Mouse (Mus musculus) kidney, adult 9 months (tissue): Measurements from ENCODE around the gene Tspan13.

Source experiments
- DNase-seq: peaks from one replicate; pipeline ENCODE4 v3.0.0; 2022

The Tspan13 gene

DNA sequence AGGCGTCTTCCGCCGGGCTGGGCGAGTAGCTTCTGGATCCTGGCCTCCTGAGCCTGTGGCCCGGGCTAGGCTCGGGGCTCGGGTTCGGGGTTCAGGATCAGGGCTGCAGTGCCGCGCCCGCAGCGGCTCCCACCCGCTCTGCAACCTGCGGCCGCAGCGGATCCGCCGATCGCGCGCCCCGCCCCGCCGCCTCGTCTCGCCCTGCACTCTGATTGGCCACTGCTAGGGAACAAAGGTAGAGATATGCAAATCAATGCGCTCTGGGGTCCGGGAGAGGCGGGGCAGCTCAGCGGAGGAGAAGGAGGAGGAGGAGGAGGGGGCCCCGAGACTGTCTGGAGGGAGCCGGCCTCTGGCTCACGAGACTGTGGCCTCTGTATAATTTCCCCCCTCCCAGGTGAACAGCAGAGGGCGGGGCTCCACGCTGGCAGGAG lies at the start of gene Tspan13:
TSS of gene Tspan13 (minus strand) at position 153 of the 431 bp plus-strand sequence.
- DNase-seq = peak; percentile 88

- no peak for DNase-seq
Measured at GRCm38 (mm10) chr12:36091964-36092363, 49.7 kb upstream of the Tspan13 start.

DNA sequence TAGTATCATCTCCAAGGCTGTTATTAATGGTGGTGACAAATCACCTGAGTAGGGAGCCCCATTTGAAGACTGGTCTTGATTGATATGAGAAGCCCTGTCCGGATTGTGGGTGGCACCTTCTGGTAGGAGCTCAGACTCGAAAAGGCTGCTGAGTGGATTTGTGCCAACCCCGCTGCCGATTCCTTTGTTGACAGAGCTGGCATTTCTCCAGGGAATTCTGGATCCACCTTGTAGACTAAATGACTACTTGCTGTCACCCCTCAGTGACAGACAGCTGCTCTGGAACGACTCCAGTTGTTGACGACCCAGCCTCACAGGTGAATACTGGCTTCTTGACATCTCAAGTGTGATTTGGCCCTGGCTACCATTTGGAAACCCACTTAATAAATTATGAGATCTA lies 46.9 kb upstream of the Tspan13 start:
- no peak for DNase-seq

DNA sequence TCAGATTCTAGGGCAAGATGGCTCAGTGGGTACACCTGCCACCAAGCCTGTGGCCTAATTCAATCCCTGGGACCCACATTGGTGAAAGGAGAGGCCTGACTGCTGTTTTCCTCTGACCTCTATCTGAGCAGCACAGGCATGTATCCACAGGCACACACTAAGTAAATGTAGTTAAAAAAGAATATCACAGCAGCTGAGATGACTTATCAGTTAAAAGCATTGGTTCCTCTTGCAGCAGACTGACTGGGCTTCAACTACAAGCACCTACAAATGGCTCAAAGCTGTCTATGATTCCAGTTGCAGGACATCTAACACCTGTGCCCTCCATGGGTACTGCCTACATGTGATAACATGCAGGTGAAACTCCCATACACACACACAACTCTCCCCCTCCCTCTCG lies 46.5 kb upstream of the Tspan13 start:
- DNase-seq = no peak

- no peak for DNase-seq
Measured at GRCm38 (mm10) chr12:36085380-36085779, 43.1 kb upstream of the Tspan13 start.

DNA sequence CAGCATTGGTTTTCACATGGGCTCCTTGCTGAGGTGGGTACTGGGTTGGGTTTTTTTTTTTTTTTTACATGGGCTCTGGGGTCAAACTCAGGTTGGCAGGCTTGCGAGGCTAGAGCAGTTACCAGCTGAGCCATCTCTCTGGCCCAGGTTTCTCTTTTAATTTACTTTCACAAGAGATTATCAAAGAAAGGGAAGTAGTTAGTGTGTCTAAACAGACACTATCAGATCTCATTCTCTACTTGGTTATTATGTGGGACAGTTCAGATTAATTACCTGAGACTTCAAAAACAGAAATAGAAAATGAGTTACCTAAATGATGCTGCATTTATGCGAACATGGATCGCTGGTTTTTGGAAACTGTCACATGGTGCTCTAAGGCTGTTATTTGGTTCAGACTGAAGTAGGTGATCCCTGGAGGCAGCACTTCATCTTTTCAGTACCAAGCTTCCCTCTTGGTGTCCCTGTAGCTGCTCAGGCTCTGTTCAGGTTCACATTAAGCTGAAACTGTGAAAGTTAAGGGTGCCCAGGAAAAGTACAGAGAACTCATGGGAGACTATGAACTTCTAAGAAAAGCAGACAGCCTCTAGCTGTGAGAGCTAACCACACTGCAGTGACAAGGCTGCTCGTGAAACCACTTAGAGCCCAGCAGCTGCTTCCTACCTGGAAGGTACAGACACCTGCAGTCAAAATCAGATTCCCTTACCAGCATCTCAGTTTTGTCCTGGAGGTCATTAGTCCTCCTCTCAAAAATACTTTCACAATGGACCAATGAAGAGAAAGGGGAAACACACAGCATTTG lies 36.0 kb upstream of the Tspan13 start:
- no peak for DNase-seq

DNA sequence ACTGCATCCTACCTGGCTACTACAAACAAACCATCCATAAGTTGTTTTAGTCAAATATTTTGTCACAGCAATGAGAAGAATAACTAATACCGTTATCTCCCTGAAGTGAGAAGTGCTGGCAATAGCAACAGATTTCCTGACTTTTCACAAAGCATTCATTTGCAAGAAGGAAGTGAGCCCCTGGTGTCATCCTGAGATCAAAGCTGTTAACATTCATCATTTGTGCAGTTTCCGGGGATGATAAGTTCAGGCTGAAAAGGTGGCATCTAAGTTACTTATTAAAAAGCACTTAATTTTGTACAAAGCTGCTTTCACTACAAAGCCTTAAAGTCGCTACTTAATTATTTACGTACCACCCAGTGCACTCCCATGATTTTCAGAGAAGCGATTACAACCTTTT lies 30.6 kb upstream of the Tspan13 start:
- DNase-seq = peak; percentile 15

DNA sequence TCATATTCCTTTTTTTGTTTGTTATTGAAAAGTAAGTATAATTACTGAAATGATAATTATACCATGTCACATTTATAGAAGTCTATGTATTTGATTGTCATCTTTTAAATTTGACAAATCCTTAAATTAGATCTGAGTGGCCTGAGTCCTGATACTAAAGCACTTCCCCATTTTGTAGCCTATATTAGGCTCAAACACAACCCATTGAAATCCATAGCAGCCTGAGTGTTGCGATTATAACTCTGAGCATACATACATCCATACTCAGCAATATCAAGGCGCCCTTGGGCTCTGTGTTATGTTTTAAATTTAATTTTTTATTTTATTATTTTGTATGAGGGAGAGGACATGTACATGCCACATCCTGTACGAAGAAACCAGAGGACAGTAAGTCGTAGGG lies 27.9 kb upstream of the Tspan13 start:
- no peak for DNase-seq

DNA sequence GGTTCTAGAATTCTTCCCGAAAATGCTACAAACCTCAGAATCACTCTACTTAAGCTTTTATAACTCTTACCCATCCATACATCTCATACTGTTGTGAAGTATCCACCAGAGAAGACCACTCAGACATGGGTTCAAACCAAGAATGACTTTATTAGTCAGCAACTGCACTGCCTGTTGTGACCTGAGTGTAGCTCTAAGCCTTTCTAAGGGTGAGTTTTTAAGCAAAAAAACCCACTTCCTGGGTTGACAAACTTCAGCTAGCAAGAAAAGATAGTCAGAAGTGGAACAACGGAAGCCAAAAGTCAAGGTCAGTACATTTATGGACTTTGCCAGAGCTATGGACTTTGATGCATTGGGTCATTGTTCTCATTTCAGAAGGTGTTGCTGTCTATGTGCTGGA lies 25.2 kb upstream of the Tspan13 start:
- DNase-seq = no peak

DNA sequence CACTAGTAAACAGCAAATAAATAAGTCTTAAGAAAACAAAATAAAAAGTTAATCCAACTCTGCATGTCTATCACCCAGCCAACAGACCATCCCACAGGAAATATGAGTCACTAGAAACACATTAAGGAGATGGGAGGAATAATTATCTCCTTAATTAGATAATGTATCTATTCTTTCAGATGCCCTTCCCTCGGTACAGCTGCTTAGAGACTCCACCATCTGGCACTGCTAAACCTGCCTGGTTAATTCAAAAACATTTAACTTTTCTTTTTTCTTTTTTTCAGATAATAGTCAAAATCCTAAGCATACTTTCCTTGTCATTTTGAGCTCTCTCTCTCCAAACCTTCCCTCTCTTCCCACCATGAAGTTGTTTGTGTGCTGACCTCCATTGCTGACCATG lies 23.6 kb upstream of the Tspan13 start:
- DNase-seq = no peak

DNA sequence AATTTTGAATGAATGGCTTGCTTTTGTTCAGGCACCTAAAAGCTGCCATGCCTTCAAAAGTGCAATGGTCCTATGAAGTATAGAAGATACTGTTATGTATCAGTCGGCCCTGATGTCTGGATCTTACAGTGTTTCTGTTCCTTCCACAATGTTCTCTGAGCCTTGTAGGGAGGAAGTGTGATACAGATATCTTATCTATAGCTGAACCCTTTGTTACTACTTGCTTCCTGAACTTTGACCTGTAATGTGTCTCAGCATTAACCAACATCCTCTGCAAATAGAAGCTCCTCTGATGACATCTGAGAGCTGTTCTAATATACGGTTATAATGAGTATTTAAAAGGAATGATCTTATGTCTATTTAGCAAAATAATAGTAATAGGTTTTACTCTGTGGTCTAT lies 15.4 kb upstream of the Tspan13 start:
- no peak for DNase-seq

DNA sequence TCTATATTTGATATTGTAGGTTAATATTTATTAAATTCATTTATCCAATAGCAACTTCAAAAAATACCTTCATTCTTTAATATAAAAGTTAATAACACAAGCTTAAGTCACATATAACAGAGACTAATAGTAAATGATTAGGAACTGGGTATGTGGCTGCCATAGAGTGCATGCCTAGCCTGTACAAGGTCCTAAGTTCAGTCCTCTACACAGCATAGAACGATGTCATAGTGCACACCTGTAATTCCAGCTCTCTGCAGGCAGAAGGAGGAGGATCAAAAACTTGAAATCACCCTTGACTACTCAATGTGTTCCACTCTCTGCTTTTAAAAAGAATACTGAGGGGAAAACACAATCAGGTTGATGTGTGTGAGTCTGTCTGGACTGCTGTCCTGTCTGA lies 8.0 kb upstream of the Tspan13 start:
- DNase-seq = no peak

- DNase-seq = no peak
Measured at GRCm38 (mm10) chr12:36047593-36047992, 5.3 kb upstream of the Tspan13 start.

- no peak for DNase-seq
Measured at GRCm38 (mm10) chr12:36046196-36046595, 3.9 kb upstream of the Tspan13 start.

GRCm38 (mm10) chr12:36044691-36045090 lies 2.4 kb upstream of the Tspan13 start:
- DNase-seq = no peak

- DNase-seq = peak; percentile 50
Measured at GRCm38 (mm10) chr12:36041703-36042347, 475 bp downstream of the Tspan13 start.

- DNase-seq = no peak
Measured at GRCm38 (mm10) chr12:36041281-36041589, 1.1 kb downstream of the Tspan13 start.

DNA sequence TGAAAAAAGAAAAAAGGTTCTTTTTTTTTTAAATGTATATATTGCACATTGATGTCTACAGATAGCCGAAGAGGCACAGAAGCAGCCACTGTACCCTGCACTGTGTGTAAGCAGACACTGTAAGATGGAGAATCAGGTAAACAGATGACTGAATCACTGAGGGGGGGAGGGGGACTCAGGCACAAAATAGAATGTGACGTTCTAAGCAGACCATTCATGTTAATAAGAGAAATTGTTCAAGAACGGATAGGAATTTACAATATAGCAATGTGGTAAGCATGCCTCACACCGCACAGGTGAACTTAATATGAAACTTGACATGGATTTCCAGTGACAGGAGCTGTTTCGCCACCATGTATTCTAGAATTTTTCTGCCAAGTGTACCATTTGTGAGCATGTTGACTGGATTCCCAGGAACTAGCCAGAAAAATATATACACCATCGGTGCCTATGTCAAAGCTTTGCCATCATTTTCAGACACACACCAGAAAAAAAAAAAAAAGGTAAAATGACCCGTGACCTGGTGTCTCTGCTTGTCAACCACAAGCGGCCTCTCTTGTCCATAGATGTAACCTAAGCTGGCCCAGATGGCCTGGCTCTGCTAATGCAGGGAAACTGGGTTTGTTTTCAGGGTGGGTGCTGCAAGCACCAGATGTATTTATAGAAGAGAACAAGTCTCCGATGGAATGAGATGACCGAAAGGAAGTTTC lies 1.6 kb downstream of the Tspan13 start:
- no peak for DNase-seq

DNA sequence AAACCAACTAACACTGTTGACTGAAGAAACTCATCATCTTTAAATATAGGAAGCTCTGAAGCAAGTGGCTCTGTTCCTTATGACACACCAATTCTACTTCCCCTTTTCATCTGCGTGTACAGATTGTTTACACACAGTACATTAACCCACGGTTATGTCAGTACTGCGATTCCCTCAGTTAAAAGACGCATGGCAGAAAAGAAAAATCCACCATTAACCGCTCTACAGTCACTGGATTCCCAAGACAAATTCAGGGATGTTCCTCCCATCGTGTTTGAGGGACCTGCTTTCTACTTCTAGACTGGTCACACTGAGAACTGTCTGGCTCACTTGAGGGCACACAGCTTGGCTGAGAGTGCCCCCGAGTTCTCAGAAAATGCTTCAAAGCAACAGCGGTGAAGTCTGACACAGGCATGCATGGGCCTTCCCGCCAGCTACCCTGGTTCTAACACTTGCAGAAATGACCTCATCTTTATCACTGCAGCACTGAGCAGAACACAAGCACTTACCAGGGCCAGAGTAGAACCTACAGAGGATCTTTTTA lies 2.7 kb downstream of the Tspan13 start:
- DNase-seq = no peak

DNA sequence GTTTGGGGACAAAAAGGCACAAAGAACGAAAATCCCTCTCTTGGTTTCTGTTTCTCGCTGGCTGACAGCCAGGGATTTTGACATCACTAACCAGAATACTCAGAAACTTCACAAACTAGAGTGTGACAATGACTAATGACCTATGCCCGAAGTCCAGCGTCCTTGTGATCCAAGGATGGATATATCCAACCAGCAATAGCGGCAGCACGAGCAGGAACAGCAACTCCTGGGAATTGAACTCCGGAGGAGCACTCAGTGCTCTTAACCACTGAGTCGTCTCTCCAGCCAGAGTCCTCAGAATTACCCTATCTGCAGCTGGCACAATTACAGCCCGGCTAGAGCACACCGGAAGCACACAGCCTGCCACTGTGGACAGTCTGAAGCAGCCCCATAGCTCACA lies 5.5 kb downstream of the Tspan13 start:
- DNase-seq = peak; percentile 49

GRCm38 (mm10) chr12:36036121-36036520 lies 6.2 kb downstream of the Tspan13 start:
- DNase-seq = no peak

- no peak for DNase-seq
Measured at GRCm38 (mm10) chr12:36035501-36035900, 6.8 kb downstream of the Tspan13 start.

GRCm38 (mm10) chr12:36032419-36032818 lies 9.9 kb downstream of the Tspan13 start:
- DNase-seq = peak; percentile 38
